Mouse (Mus musculus) lung, adult 2 months (tissue): ENCODE measurements around the gene Asprv1. TPM values are rescaled to one million over a fixed set of nuclear protein-coding genes. Genes with fewer than 3 reads are reported as not detected.

Experiments used
- DNase-seq: peaks from one replicate; pipeline ENCODE4 v3.0.0; 2022
- H3K4me1 ChIP-seq: fragments of 200-500 bp; 2 replicates; pipeline ENCODE4 v1.6.1; 2011; ENCODE audit warnings: low read length; ENCODE audit not compliant: control insufficient read depth, insufficient read depth
- H3K4me3 ChIP-seq: fragments of 200-500 bp; replicated peaks from 2 replicates; pipeline ENCODE3; 2011; ENCODE audit warnings: low read depth, mild to moderate bottlenecking, control low read depth, low read length; ENCODE audit errors: extremely low read depth
- CTCF ChIP-seq: fragments of 200-500 bp; IDR thresholded peaks from 2 replicates; pipeline ENCODE4 v1.5.1; 2011; ENCODE audit warnings: mild to moderate bottlenecking, low read length, control low read depth; ENCODE audit not compliant: insufficient read depth
- POLR2A ChIP-seq: fragments of 200-500 bp; IDR thresholded peaks from 2 replicates; pipeline ENCODE4 v1.6.1; 2011; ENCODE audit warnings: low read depth, mild to moderate bottlenecking, control low read depth, low read length, borderline replicate concordance; ENCODE audit errors: extremely low read depth
- WGBS: fragments of 180-500 bp; shearing (Covaris S2); methylation state at CpG from one replicate; pipeline ENCODE4 v1.1.7; 2018; 5-methylcytosine and 5-hydroxymethylcytosine counted together
- polyA plus RNA-seq: library from polyadenylated mRNA; depleted of rRNA; stranded (reverse); fragments of >200 nt; gene quantifications from 2 replicates; pipeline ENCODE4 v1.2.3, GENCODE M21; 2012

The Asprv1 gene
- polyA plus RNA-seq, 1 experiment: 263 TPM

DNA sequence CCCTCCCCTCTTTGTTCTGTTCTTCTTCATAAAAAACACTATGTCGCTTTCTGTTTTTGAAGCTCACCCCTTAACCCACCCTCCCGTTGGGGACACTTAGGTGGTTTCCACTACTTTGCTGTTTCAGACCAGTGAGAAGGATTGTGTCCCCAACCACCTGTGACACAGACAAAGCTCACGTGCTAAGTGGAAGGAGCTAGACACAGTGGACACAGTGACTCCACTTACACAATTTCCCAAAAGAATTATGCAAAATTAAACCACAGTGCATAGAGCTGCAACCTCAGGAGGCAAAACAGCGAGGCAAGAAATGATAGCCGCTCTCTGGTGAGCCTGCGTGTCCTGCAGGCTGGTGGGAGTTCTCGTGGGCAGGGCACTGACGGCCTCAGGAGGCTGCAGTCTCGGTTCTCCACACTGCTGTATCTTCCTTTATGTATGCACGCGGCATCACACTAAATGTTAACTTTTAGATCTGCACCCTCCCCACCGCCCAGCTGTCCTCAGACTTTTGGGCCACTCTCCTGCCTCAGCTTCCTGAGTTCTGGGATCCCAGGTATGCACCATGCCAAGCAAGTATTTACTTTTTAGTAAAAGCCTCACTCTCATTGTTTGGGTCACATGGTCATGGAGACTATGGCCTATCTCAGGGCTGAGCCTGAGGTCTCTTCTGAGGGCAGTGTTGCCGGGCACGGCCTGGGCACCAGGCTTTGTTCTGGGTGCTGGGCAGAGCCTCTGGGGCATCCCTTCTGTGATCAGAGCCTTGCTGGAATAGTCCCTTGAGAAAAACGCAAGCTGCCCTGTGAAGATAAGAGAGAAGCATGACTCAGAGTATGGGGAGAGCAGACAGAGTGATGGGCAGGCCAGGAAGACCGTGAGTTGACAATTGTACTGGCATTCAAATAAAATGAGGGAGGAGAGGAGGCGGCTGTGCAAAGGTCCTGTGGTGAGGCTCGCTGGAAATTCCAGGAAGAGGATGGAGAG, 11.5 kb downstream of the Asprv1 start:
- Histone ChIP-seq H3K4me1 (peaks cover 3% of the 10 kb centered on the region; the same call in 1 of the 2 replicates), H3K4me3 (no peak overlapping the region)
- DNase-seq: no peak
- TF ChIP-seq POLR2A (no peak), CTCF (no peak)
- WGBS: 78% methylated on average over 18 of the region's 18 CpGs

DNA sequence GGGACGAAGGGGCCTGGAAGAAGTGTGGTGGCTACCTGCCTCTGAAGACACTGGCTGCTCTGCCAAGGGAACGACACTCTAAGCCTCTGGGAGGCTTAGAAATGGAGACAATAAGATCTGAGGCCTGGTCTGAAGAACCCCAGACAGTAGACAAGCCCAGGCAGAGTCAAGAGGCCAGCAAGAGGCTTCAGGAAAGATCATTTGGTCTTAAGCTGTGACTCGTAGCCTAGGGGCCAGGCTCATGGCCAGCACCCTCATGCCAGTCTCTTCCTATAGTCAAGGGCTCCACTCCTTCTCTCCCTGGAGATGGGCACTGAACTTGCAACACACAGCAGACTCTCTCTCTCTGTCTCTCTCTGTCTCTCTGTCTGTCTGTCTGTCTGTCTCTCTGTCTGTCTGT, 12.2 kb downstream of the Asprv1 start:
- TF ChIP-seq POLR2A (no peak), CTCF (no peak)
- DNase-seq: no peak
- WGBS: 84% methylated on average over 3 of the region's 3 CpGs
- Histone ChIP-seq H3K4me3 (no peak overlapping the region), H3K4me1 (peaks cover 3% of the 10 kb centered on the region; the same call in 1 of the 2 replicates)

DNA sequence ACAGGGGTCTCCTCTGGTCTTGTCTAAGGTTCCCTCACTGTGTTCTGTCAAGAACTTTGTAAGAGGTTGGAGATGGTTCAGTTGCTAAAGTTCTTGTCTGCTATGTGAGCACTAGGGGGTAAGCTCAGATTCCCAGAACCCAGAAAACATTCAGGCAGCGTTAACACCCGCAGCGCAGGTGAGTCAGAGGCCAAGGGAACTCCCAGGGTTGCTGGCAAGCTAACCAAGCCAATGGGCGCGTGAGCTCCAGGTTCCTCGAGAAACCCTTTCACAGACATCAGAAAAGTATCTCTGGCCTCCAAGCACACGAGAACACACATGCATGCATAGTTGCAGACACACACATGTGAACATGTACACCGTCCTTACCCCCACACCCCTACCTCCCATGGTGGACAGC, 12.8 kb downstream of the Asprv1 start:
- H3K4me3 ChIP-seq: no peak overlapping the region
- peaks cover 3% of the 10 kb centered on the region; the same call in 1 of the 2 replicates for H3K4me1 ChIP-seq
- 87% methylated on average over 8 of the region's 8 CpGs for WGBS
- no peak for DNase-seq
- TF ChIP-seq CTCF (no peak), POLR2A (no peak)

DNA sequence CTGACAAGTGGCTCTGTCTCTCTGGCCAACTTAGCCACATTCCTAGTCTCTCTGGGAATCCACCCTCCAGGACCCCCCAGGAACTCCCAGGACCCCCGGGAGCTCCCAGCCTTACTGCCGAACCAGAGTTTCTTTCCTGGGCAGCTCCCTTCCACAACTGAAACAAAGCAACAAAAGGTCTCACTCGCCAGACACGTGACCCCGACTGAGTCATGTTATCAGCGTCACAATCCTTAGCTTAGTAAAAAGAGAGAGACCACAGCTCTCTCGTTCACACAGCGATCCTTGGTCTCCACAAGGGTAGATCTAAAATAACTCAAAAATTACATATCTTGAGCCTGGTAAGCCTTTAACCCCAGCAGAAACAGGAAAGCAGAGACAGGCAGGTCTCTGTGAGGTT, 13.8 kb downstream of the Asprv1 start:
- no peak for DNase-seq
- TF ChIP-seq CTCF (no peak), POLR2A (no peak)
- Histone ChIP-seq H3K4me1 (peaks cover 1% of the 10 kb centered on the region; the same call in 1 of the 2 replicates), H3K4me3 (no peak overlapping the region)
- 62% methylated on average over 8 of the region's 8 CpGs for WGBS

DNA sequence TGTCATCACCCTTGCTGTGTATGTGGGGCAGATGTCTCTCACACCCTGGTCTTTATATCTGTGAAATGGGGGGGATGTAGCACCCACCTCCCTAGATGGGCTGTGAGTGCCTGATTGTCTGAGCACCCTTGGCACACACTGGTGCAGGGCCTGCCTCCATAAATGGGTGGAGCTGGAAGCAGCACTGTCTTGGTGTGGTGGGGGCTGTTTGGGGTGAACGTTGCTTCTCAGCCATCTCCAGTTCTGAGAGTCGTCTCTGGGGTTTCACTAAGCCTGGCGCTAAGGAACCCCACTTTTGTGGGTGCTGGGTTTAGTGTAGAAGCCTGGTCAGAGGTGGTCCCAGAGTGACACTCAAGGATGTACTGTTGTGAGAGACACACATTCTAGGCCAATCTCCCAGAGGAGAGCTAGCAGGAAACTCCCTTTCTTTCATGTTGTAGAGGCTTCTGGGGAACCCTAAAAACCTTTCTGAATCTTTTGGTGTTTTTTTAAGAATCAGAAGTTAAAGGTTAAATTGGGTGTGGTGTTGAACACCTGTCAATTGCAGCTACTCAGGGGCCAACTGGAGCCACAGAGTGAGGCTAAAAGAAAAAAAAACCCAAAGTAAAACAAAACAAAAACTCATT, 16.9 kb downstream of the Asprv1 start:
- no peak overlapping the region for H3K4me3 ChIP-seq
- TF ChIP-seq POLR2A (no peak), CTCF (no peak)
- WGBS: 74% methylated on average over 3 of the region's 3 CpGs
- no peak for DNase-seq
- no peaks in the 10 kb centered on the region for H3K4me1 ChIP-seq

DNA sequence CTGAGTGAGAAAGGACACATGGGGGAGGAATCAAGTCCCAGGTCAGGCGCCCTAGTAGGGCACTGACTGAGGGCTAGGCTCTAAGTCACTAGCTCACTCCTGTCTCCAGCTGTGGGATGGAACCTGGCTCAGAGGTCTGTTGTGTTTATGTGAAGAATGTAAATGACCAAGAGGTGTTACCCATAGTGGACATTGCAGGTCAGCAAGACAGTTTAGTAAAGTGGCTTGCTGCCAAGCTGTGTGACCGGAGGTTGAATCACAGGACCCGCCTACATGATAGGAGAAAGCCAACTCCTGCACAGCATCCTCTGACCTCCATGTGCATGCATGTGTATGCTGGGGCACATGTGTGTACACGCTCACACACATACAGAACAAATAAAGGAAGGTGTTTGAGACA, 17.6 kb downstream of the Asprv1 start:
- Histone ChIP-seq H3K4me3 (no peak overlapping the region), H3K4me1 (no peaks in the 10 kb centered on the region)
- no peak for DNase-seq
- WGBS: 65% methylated on average over 4 of the region's 4 CpGs
- TF ChIP-seq CTCF: no peak
- no peak for TF ChIP-seq POLR2A

DNA sequence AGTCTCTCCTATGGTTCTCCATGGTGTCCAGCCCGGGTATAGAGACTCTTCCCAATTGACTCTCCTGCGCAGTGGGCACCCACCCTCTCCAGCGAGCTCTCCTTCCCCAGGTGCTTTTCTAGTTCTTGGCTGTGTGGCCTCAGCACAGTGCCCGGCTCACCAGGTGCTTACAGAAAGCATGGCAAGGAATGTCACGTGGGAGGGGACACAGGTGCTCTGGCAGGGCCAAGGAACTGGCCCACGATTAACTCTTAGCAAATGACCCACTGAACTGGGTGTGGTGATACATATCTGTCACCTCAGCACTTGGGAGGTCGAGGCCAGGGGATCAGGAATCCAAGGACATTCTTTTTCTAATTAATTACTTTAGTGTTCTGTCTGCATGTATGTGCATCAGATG, 18.2 kb downstream of the Asprv1 start:
- no peak overlapping the region for H3K4me3 ChIP-seq
- H3K4me1 ChIP-seq: no peaks in the 10 kb centered on the region
- 66% methylated on average over 7 of the region's 7 CpGs for WGBS
- TF ChIP-seq POLR2A (no peak), CTCF (no peak)
- no peak for DNase-seq

DNA sequence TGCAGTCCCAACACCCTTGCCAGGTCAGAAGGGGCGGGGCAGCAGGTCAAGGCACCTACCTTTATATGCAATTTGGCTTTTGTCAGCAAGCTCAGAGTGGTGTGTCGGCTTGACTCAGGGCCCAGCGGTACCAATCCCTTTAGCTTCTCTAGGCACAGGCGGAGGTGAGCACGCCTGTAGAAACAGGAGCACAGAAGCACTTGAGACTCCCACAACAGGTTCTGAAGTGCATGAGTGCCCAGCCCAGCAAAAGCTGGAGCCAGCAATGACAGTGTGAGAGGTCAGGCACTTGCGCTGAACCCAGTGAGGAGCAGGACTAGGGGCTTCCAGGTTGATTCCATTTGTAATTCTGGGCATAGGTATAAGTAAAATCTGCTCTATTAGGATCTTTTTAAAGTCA, 25.1 kb downstream of the Asprv1 start:
- 77% methylated on average over 6 of the region's 6 CpGs for WGBS

DNA sequence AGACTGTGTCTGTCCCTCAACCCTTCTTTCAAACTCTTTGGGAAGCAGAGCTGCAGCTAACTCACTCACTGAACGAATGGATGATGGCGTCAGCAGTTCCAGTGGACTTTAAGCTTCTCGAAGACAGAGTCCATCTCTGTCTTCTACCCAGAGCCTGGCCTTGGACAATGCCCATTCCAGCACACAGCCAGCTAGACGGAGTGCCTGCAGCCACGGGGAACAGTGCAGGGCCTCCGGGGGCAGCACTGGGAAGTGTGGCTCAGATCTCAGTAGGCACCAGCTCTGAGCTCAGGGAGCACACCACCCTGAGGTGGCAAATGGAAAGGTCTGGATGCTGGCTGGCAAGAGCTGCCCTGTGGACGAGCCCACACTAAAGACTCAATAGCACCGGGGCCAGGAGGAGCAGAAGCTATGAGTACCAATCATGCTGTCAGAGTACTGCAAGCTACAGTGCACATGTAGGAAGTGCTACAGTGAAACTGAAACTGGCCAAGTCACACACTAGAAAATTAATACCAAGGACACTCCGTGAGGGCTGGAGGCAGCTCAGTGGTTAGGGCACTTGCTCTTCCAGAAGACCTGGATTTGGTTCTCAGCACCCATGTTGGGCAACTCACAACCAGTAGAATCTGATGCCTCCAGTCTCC, 26.4 kb downstream of the Asprv1 start:
- no peak for TF ChIP-seq POLR2A
- TF ChIP-seq CTCF: no peak
- no peak for DNase-seq
- Histone ChIP-seq H3K4me1 (peaks cover 2% of the 10 kb centered on the region; the same call in 1 of the 2 replicates), H3K4me3 (no peak overlapping the region)
- WGBS: 77% methylated on average over 9 of the region's 9 CpGs

More for the DNA sequence above, 25.1 kb downstream of the Asprv1 start:
- peaks cover 2% of the 10 kb centered on the region; the same call in 1 of the 2 replicates for H3K4me1 ChIP-seq
- peak; percentile 55 for DNase-seq
- no peak for TF ChIP-seq POLR2A
- TF ChIP-seq CTCF: no peak
- no peak overlapping the region for H3K4me3 ChIP-seq
